Mouse (Mus musculus) cerebellum, adult 11-12 months (tissue): Measurements from ENCODE around the gene Krt17.
"Not testable (repeated sequence)": the region's sequence is repeated elsewhere in the genome, so short reads cannot be mapped to it uniquely, and the experiment has no call there.

Source experiments
- DNase-seq: peaks from one replicate; pipeline ENCODE4 v3.0.0; 2022

Gene Krt17

GRCm38 (mm10) chr11:100262058-100262980 is 1.5 kb upstream of the Krt17 start:
- no peak for DNase-seq

GRCm38 (mm10) chr11:100261235-100261605 is 391 bp upstream of the Krt17 start:
- no peak for DNase-seq

- DNase-seq = no peak
Measured at GRCm38 (mm10) chr11:100259079-100259478, 1.8 kb downstream of the Krt17 start.

- DNase-seq = no peak
Measured at GRCm38 (mm10) chr11:100257967-100258366, 2.9 kb downstream of the Krt17 start.

GRCm38 (mm10) chr11:100255514-100255913 is 5.3 kb downstream of the Krt17 start:
- no peak for DNase-seq

GRCm38 (mm10) chr11:100254360-100255090 is 6.3 kb downstream of the Krt17 start:
- no peak for DNase-seq

GRCm38 (mm10) chr11:100248852-100249465 is 11.9 kb downstream of the Krt17 start, which contains the start of gene Krt16:
TSS of gene Krt16 (minus strand) at chr11:100248902.
- no peak for DNase-seq

- DNase-seq = not testable (repeated sequence)
Measured at GRCm38 (mm10) chr11:100246471-100246870, 14.4 kb downstream of the Krt17 start.

GRCm38 (mm10) chr11:100240272-100240671 is 20.6 kb downstream of the Krt17 start:
- DNase-seq = not testable (repeated sequence)

GRCm38 (mm10) chr11:100221741-100222140 is 39.1 kb downstream of the Krt17 start:
- DNase-seq = no peak

- DNase-seq = no peak
Measured at GRCm38 (mm10) chr11:100219304-100219703, 41.5 kb downstream of the Krt17 start.

- no peak for DNase-seq
Measured at GRCm38 (mm10) chr11:100208542-100208941, 52.3 kb downstream of the Krt17 start.

- no peak for DNase-seq
Measured at GRCm38 (mm10) chr11:100207498-100207897, 53.3 kb downstream of the Krt17 start, which contains the start of gene Krt14. TSS of gene Krt14 (minus strand) at chr11:100207548.
